Mouse (Mus musculus) forebrain, embryonic 16.5 days (tissue): Measurements from ENCODE around the gene Gm21969. TPM values are rescaled to one million over a fixed set of nuclear protein-coding genes. Genes with fewer than 3 reads are reported as not detected.

Experiments
- ATAC-seq: fragments of 200-750 bp; cut with Nextera tagmentation; 2 replicates; pipeline ENCODE4 v1.8.0; 2017; ENCODE audit warnings: mild to moderate bottlenecking, moderate library complexity
- H3K27ac ChIP-seq: fragments of 300-500 bp; sonication (generic); 2 replicates; pipeline ENCODE4 v1.5.1; 2014; ENCODE audit warnings: low read length, control low read depth
- H3K27me3 ChIP-seq: fragments of 300-500 bp; sonication (generic); replicated peaks from 2 replicates; pipeline ENCODE4 v1.6.1; 2014; ENCODE audit warnings: low read length; ENCODE audit not compliant: control insufficient read depth, insufficient read depth
- H3K36me3 ChIP-seq: fragments of 300-500 bp; sonication (generic); 2 replicates; pipeline ENCODE4 v1.6.1; 2014; ENCODE audit not compliant: control insufficient read depth, insufficient read depth
- H3K4me1 ChIP-seq: fragments of 300-500 bp; sonication (generic); replicated peaks from 2 replicates; pipeline ENCODE4 v1.6.1; 2014; ENCODE audit warnings: low read length; ENCODE audit not compliant: control insufficient read depth, insufficient read depth
- H3K4me2 ChIP-seq: fragments of 300-500 bp; sonication (generic); 2 replicates; pipeline ENCODE4 v1.6.1; 2014; ENCODE audit warnings: mild to moderate bottlenecking, low read length, control low read depth
- H3K4me3 ChIP-seq: fragments of 300-500 bp; sonication (generic); replicated peaks from 2 replicates; pipeline ENCODE4 v1.5.1; 2014; ENCODE audit warnings: mild to moderate bottlenecking, low read length, control low read depth
- H3K9ac ChIP-seq: fragments of 300-500 bp; sonication (generic); replicated peaks from 2 replicates; pipeline ENCODE4 v1.6.1; 2014; ENCODE audit warnings: low read depth, low read length, control low read depth
- H3K9me3 ChIP-seq: fragments of 300-500 bp; sonication (generic); 2 replicates; pipeline ENCODE4 v1.6.1; 2016; ENCODE audit warnings: low read length; ENCODE audit not compliant: control insufficient read depth
- WGBS: fragments of 180-500 bp; shearing (Covaris S2); extraction: QIAGEN DNeasy Blood & Tissue Kit; methylation state at CpG from one replicate; pipeline ENCODE4 v1.1.7; 2014; 5-methylcytosine and 5-hydroxymethylcytosine counted together
- polyA plus RNA-seq: library from polyadenylated mRNA; unstranded; fragments of >200 nt; fragmentation: Nextera tagmentation; extraction: Ambion mirVana; gene quantifications from 2 replicates; pipeline ENCODE4 v1.2.1, GENCODE M21; 2015

Gene Gm21969
- polyA plus RNA-seq, 1 experiment from 2014 or later: not detected

GRCm38 (mm10) chr4:139689627-139690269 is 86.8 kb downstream of the Gm21969 start:
- Histone ChIP-seq H3K4me3 (no peak overlapping the region), H3K4me1 (peaks cover 2% of the 10 kb centered on the region; the same call in 1 of the 2 replicates), H3K36me3 (no peaks in the 10 kb centered on the region), H3K27me3 (peaks cover 2% of the 10 kb centered on the region; the same call in 1 of the 2 replicates), H3K4me2 (no peak overlapping the region), H3K9me3 (no peaks in the 10 kb centered on the region), H3K27ac (no peak overlapping the region), H3K9ac (no peak overlapping the region)
- ATAC-seq: no peak
- WGBS: 29% methylated on average over 7 of the region's 7 CpGs

GRCm38 (mm10) chr4:139693315-139693714 is 90.3 kb downstream of the Gm21969 start:
- Histone ChIP-seq H3K4me2 (no peak overlapping the region), H3K9me3 (no peaks in the 10 kb centered on the region), H3K9ac (no peak overlapping the region), H3K27ac (no peak overlapping the region), H3K27me3 (peaks cover 2% of the 10 kb centered on the region; the same call in 1 of the 2 replicates), H3K4me3 (no peak overlapping the region), H3K4me1 (peaks cover 4% of the 10 kb centered on the region), H3K36me3 (no peaks in the 10 kb centered on the region)
- 11% methylated on average over 5 of the region's 5 CpGs for WGBS
- ATAC-seq: no peak

- peaks cover 2% of the 10 kb centered on the region; the same call in 1 of the 2 replicates for H3K27me3 ChIP-seq
- no peaks in the 10 kb centered on the region for H3K9me3 ChIP-seq
- no peak overlapping the region for H3K9ac ChIP-seq
- no peak overlapping the region for H3K4me2 ChIP-seq
- WGBS: 6% methylated on average over 9 of the region's 9 CpGs
- no peak overlapping the region for H3K4me3 ChIP-seq
- H3K27ac ChIP-seq: no peak overlapping the region
- no peak for ATAC-seq
- peaks cover 2% of the 10 kb centered on the region; the same call in 1 of the 2 replicates for H3K4me1 ChIP-seq
- no peaks in the 10 kb centered on the region for H3K36me3 ChIP-seq
These were observed 94.8 kb downstream of the Gm21969 start for GRCm38 (mm10) chr4:139697755-139698154.

GRCm38 (mm10) chr4:139698602-139699001 is 95.6 kb downstream of the Gm21969 start:
- H3K4me2 ChIP-seq: no peak overlapping the region
- 71% methylated on average over 8 of the region's 8 CpGs for WGBS
- 0 out of 2 replicates have a peak, but pooled peaks cover 2% of the 10 kb centered on the region for H3K27me3 ChIP-seq
- ATAC-seq: no peak
- H3K36me3 ChIP-seq: no peaks in the 10 kb centered on the region
- no peak overlapping the region for H3K4me3 ChIP-seq
- H3K9ac ChIP-seq: no peak overlapping the region
- H3K27ac ChIP-seq: no peak overlapping the region
- peaks cover 2% of the 10 kb centered on the region; the same call in 1 of the 2 replicates for H3K4me1 ChIP-seq
- H3K9me3 ChIP-seq: 0 out of 2 replicates have a peak, but pooled peaks cover 2% of the 10 kb centered on the region

GRCm38 (mm10) chr4:139702914-139703313 is 99.9 kb downstream of the Gm21969 start:
- 77% methylated on average over 4 of the region's 4 CpGs for WGBS
- H3K4me2 ChIP-seq: no peak overlapping the region
- no peak overlapping the region for H3K27ac ChIP-seq
- H3K9ac ChIP-seq: no peak overlapping the region
- no peak overlapping the region for H3K4me3 ChIP-seq
- H3K9me3 ChIP-seq: 0 out of 2 replicates have a peak, but pooled peaks cover 2% of the 10 kb centered on the region
- no peaks in the 10 kb centered on the region; the same call in 1 of the 2 replicates for H3K4me1 ChIP-seq
- ATAC-seq: no peak
- H3K27me3 ChIP-seq: no peaks in the 10 kb centered on the region
- no peaks in the 10 kb centered on the region for H3K36me3 ChIP-seq

GRCm38 (mm10) chr4:139703468-139703867 is 100.5 kb downstream of the Gm21969 start:
- WGBS: 87% methylated on average over 11 of the region's 11 CpGs
- no peak overlapping the region for H3K27ac ChIP-seq
- H3K4me1 ChIP-seq: no peaks in the 10 kb centered on the region
- ATAC-seq: no peak
- no peak overlapping the region for H3K4me3 ChIP-seq
- 0 out of 2 replicates have a peak, but pooled peaks cover 2% of the 10 kb centered on the region for H3K9me3 ChIP-seq
- no peaks in the 10 kb centered on the region for H3K36me3 ChIP-seq
- no peak overlapping the region for H3K9ac ChIP-seq
- H3K4me2 ChIP-seq: no peak overlapping the region
- H3K27me3 ChIP-seq: no peaks in the 10 kb centered on the region

GRCm38 (mm10) chr4:139705986-139706385 is 103.0 kb downstream of the Gm21969 start:
- Histone ChIP-seq H3K27me3 (no peaks in the 10 kb centered on the region), H3K4me2 (no peak overlapping the region), H3K36me3 (no peaks in the 10 kb centered on the region), H3K9me3 (0 out of 2 replicates have a peak, but pooled peaks cover 2% of the 10 kb centered on the region), H3K4me3 (no peak overlapping the region), H3K4me1 (0 out of 2 replicates have a peak, but pooled peaks cover 4% of the 10 kb centered on the region), H3K27ac (no peak overlapping the region), H3K9ac (no peak overlapping the region)
- WGBS: 90% methylated on average over 5 of the region's 5 CpGs
- ATAC-seq: no peak

- no peaks in the 10 kb centered on the region for H3K27me3 ChIP-seq
These were observed 107.7 kb downstream of the Gm21969 start for GRCm38 (mm10) chr4:139710467-139711334.

More at GRCm38 (mm10) chr4:139710467-139711334, 107.7 kb downstream of the Gm21969 start:
- no peak overlapping the region for H3K4me3 ChIP-seq
- no peak overlapping the region for H3K9ac ChIP-seq
- no peaks in the 10 kb centered on the region for H3K9me3 ChIP-seq
- 0 out of 2 replicates have a peak, but pooled peaks cover 5% of the 10 kb centered on the region for H3K4me1 ChIP-seq
- H3K4me2 ChIP-seq: no peak overlapping the region
- no peaks in the 10 kb centered on the region for H3K36me3 ChIP-seq
- no peak overlapping the region for H3K27ac ChIP-seq
- no peak for ATAC-seq
- WGBS: 24% methylated on average over 25 of the region's 25 CpGs
